Mouse (Mus musculus) midbrain, embryonic 11.5 days (tissue): ENCODE results near the gene Ctcf. TPM values are rescaled to one million over a fixed set of nuclear protein-coding genes. Genes with fewer than 3 reads are reported as not detected.
"Not testable (repeated sequence)": the region's sequence is repeated elsewhere in the genome, so short reads cannot be mapped to it uniquely, and the experiment has no call there.

Experiments
- ATAC-seq: fragments of 200-750 bp; cut with Nextera tagmentation; 2 replicates; pipeline ENCODE4 v1.8.0; 2017; ENCODE audit warnings: moderate TSS enrichment, moderate library complexity; ENCODE audit not compliant: low FRiP score
- DNase-seq: peaks from one replicate; pipeline ENCODE4 v3.0.0; 2015; ENCODE audit warnings: low spot score; ENCODE audit errors: missing footprints
- H3K27ac ChIP-seq: fragments of 300-500 bp; sonication (generic); 2 replicates; pipeline ENCODE4 v1.5.1; 2014; ENCODE audit warnings: low read depth, low read length
- H3K27me3 ChIP-seq: fragments of 300-500 bp; sonication (generic); 2 replicates; pipeline ENCODE4 v1.6.1; 2014; ENCODE audit warnings: mild to moderate bottlenecking, low read length, moderate library complexity, mixed read lengths; ENCODE audit not compliant: control insufficient read depth, insufficient read depth
- H3K36me3 ChIP-seq: fragments of 300-500 bp; sonication (generic); 2 replicates; pipeline ENCODE4 v1.6.1; 2014; ENCODE audit warnings: mild to moderate bottlenecking, low read length, moderate library complexity, mixed read lengths; ENCODE audit not compliant: control insufficient read depth, insufficient read depth
- H3K4me1 ChIP-seq: fragments of 300-500 bp; sonication (generic); 2 replicates; pipeline ENCODE4 v1.6.1; 2014; ENCODE audit warnings: low read length; ENCODE audit not compliant: control insufficient read depth, insufficient read depth
- H3K4me2 ChIP-seq: fragments of 300-500 bp; sonication (generic); 2 replicates; pipeline ENCODE4 v1.6.1; 2014; ENCODE audit warnings: mild to moderate bottlenecking, moderate library complexity
- H3K4me3 ChIP-seq: fragments of 300-500 bp; sonication (generic); 2 replicates; pipeline ENCODE4 v1.5.1; 2014; ENCODE audit warnings: low read depth, low read length
- H3K9ac ChIP-seq: fragments of 300-500 bp; sonication (generic); 2 replicates; pipeline ENCODE4 v1.6.1; 2014; ENCODE audit warnings: low read length
- H3K9me3 ChIP-seq: fragments of 300-500 bp; sonication (generic); 2 replicates; pipeline ENCODE4 v1.6.1; 2016; ENCODE audit warnings: low read length; ENCODE audit not compliant: control insufficient read depth
- WGBS: fragments of 180-500 bp; shearing (Covaris S2); extraction: QIAGEN DNeasy Blood & Tissue Kit; methylation state at CpG from one replicate; pipeline ENCODE4 v1.1.7; 2014; 5-methylcytosine and 5-hydroxymethylcytosine counted together
- polyA plus RNA-seq: library from polyadenylated mRNA; unstranded; fragments of >200 nt; fragmentation: Nextera tagmentation; extraction: Ambion mirVana; gene quantifications from 2 replicates; pipeline ENCODE4 v1.2.1, GENCODE M21; 2014

The Ctcf gene
- polyA plus RNA-seq = 112 and 115 TPM in 2 replicates

GRCm38 (mm10) chr8:105636018-105636962, at the start of gene Ctcf:
TSS of gene Ctcf (plus strand) at chr8:105636568.
- H3K4me3 ChIP-seq = peak within 1 kb of the TSS; percentile 94
- ATAC-seq = peak; percentile 94
- peak; percentile 98 for DNase-seq
- H3K4me2 ChIP-seq = peak within 1 kb of the TSS; percentile 93
- H3K9ac ChIP-seq = peak within 1 kb of the TSS; percentile 100
- H3K27me3 ChIP-seq = no peaks in the 10 kb centered on the region
- H3K4me1 ChIP-seq = peaks cover 14% of the 10 kb centered on the region
- WGBS = under 1% methylated on average over 113 of the region's 126 CpGs
- H3K27ac ChIP-seq = peak within 1 kb of the TSS; percentile 100
- H3K9me3 ChIP-seq = no peaks in the 10 kb centered on the region
- no peaks in the 10 kb centered on the region for H3K36me3 ChIP-seq

- Histone ChIP-seq H3K27me3 (no peaks in the 10 kb centered on the region), H3K9ac (no peak overlapping the region), H3K4me2 (no peak overlapping the region), H3K36me3 (no peaks in the 10 kb centered on the region), H3K4me3 (no peak overlapping the region), H3K9me3 (no peaks in the 10 kb centered on the region), H3K27ac (no peak overlapping the region), H3K4me1 (no peaks in the 10 kb centered on the region)
- DNase-seq (no peak), ATAC-seq (no peak)
- 88% methylated on average over 2 of the region's 2 CpGs for WGBS
Measured at GRCm38 (mm10) chr8:105592431-105592830, 43.9 kb upstream of the Ctcf start.

GRCm38 (mm10) chr8:105593859-105594258, 42.5 kb upstream of the Ctcf start:
- Histone ChIP-seq H3K36me3 (no peaks in the 10 kb centered on the region), H3K9me3 (no peaks in the 10 kb centered on the region), H3K4me1 (no peaks in the 10 kb centered on the region), H3K4me2 (no peak overlapping the region), H3K27me3 (no peaks in the 10 kb centered on the region), H3K9ac (no peak overlapping the region), H3K27ac (no peak overlapping the region), H3K4me3 (no peak overlapping the region)
- DNase-seq (peak; percentile 86), ATAC-seq (no peak)
- 32% methylated on average over 15 of the region's 15 CpGs for WGBS

- ATAC-seq (no peak), DNase-seq (no peak)
- no peak overlapping the region for H3K4me3 ChIP-seq
- H3K4me2 ChIP-seq = no peak overlapping the region
- H3K9me3 ChIP-seq = no peaks in the 10 kb centered on the region
- WGBS = 84% methylated on average over 18 of the region's 18 CpGs
- H3K9ac ChIP-seq = no peak overlapping the region
- H3K27ac ChIP-seq = no peak overlapping the region
- H3K27me3 ChIP-seq = no peaks in the 10 kb centered on the region
- H3K4me1 ChIP-seq = no peaks in the 10 kb centered on the region
- H3K36me3 ChIP-seq = no peaks in the 10 kb centered on the region
Measured at GRCm38 (mm10) chr8:105594451-105595242, 41.7 kb upstream of the Ctcf start.

- ATAC-seq (peak; percentile 50; the same call in 1 of the 2 replicates), DNase-seq (peak; percentile 94)
- Histone ChIP-seq H3K36me3 (no peaks in the 10 kb centered on the region), H3K27me3 (no peaks in the 10 kb centered on the region), H3K4me2 (no peak overlapping the region), H3K4me3 (no peak overlapping the region), H3K4me1 (no peaks in the 10 kb centered on the region), H3K9me3 (no peaks in the 10 kb centered on the region), H3K9ac (no peak overlapping the region), H3K27ac (no peak overlapping the region)
- 6% methylated on average over 14 of the region's 14 CpGs for WGBS
Measured at GRCm38 (mm10) chr8:105596362-105597034, 39.9 kb upstream of the Ctcf start.

- Histone ChIP-seq H3K4me3 (no peak overlapping the region), H3K27ac (no peak overlapping the region), H3K27me3 (no peaks in the 10 kb centered on the region), H3K9me3 (no peaks in the 10 kb centered on the region), H3K36me3 (no peaks in the 10 kb centered on the region), H3K4me1 (no peaks in the 10 kb centered on the region), H3K9ac (no peak overlapping the region), H3K4me2 (no peak overlapping the region)
- no peak for DNase-seq
- ATAC-seq = no peak
- 84% methylated on average over 6 of the region's 6 CpGs for WGBS
Measured at GRCm38 (mm10) chr8:105598777-105599176, 37.6 kb upstream of the Ctcf start.

- no peak for DNase-seq
- Histone ChIP-seq H3K9me3 (no peaks in the 10 kb centered on the region), H3K4me2 (no peak overlapping the region), H3K27ac (no peak overlapping the region), H3K36me3 (no peaks in the 10 kb centered on the region), H3K27me3 (0 out of 2 replicates have a peak, but pooled peaks cover 2% of the 10 kb centered on the region), H3K4me3 (no peak overlapping the region), H3K9ac (no peak overlapping the region), H3K4me1 (peaks cover 4% of the 10 kb centered on the region; the same call in 1 of the 2 replicates)
- ATAC-seq = no peak
- WGBS = 76% methylated on average over 5 of the region's 5 CpGs
Measured at GRCm38 (mm10) chr8:105601301-105601700, 35.1 kb upstream of the Ctcf start.

- 91% methylated on average over 2 of the region's 3 CpGs for WGBS
- not testable (repeated sequence) for ATAC-seq
Measured at GRCm38 (mm10) chr8:105602540-105602939, 33.8 kb upstream of the Ctcf start.

More at GRCm38 (mm10) chr8:105602540-105602939, 33.8 kb upstream of the Ctcf start:
- H3K4me2 ChIP-seq, H3K9me3 ChIP-seq, H3K4me3 ChIP-seq, H3K27me3 ChIP-seq, H3K27ac ChIP-seq, H3K36me3 ChIP-seq, DNase-seq, H3K9ac ChIP-seq: not testable (repeated sequence)
- H3K4me1 ChIP-seq = peaks cover 11% of the 10 kb centered on the region
